Mouse (Mus musculus) ES-Bruce4 (cell line): ENCODE measurements around the gene Ehbp1l1.

Experiments used
- CTCF ChIP-seq: IDR thresholded peaks from one replicate; pipeline ENCODE4 v1.8.1; 2011; ENCODE audit warnings: low read depth, low read length
- POLR2A ChIP-seq: IDR thresholded peaks from one replicate; pipeline ENCODE4 v1.8.1; 2011; ENCODE audit warnings: low read length; ENCODE audit not compliant: insufficient read depth

DNA sequence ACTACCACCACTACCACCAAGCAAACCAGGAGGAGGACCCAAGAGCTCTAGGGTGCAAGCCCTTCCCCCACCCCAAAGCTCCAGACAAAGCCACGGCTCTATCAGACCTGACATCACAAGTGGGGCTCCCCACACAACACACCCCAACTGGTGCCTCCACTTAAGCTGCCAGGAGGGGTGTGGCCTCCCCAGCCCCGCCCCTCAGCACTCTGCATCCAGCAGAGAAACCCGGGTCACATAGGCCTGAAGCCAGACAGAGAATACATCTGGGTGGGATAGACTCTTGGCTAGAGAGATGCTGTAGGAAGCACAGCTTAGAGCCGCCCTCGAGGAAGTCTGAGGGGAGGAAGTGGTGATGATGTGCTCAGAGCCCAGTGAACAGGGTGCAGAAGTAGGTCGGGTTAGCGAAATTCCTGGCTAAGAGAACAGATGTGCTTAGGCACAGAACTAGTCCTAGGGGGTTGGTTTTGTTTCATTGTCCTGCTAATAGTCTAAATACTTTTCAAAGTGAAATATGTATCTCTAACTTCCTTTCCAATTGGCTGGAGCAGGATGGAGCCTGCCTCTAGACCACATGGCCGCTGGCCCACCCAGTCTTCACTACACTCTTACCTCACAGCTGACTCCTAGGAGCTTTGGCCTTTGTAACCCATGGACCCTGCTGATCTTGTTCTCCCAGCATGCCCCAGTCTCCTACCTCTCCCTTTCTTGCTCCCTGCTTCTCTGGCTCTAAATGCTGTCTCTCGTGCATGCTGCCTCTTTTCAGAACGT, 21.1 kb downstream of the Ehbp1l1 start:
- TF ChIP-seq CTCF: no peak
- peak; percentile 31 for TF ChIP-seq POLR2A
